Mouse (Mus musculus) E14TG2a.4 (cell line): ENCODE results near the gene Tspan5.

ENCODE experiments used
- CTCF ChIP-seq: conservative IDR thresholded peaks from 2 replicates; pipeline ENCODE4 v1.5.1; 2014; ENCODE audit warnings: low read length
- POU5F1 ChIP-seq: IDR thresholded peaks from 2 replicates; pipeline ENCODE4 v1.6.1; 2014; ENCODE audit warnings: low read length, borderline replicate concordance

DNA sequence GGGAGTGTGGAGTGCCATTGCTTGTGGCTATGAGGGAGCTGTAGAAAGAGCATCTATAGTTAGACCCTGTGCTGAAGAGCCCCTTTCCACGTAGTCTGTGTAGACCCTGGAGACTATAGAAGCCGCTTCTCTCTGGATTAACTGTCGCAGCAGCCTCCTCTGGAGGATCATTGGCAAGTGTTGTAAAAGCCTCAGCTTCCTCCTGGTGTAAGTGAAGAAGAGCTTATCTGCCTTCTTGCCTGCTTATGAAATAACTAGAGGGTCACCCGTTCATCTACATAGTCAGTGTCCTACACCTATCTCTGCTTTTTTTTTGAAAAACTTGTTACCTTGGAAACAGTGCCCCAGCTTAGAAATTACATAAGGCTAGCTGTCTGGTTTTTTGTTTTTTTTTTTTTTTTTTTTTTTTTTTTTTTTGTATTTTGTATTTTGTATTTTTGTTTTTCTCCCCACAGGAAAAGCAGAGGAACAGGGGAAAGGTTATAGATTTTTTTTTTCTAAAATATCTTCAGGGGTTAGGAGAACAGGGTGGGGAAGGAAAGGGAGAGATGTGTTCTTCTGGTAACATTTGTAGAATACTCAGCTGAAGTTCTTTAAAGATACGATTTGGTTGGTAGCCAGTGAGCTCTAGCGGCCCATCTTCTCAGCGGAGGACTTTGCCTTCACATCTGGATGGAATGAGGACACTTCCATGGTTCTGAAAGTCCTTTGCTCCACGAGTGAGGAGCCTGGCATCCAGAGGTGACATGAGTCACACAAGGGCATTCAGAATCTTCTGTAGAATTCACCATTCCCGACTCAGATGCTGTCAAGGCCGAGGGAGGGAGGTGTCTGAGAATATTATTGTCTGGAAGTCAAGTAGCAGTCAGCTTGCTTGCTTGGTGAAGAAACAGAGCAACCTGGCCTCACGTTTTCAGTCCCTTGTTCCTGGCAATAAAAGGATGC lies 62.4 kb downstream of the Tspan5 start:
- no peak for TF ChIP-seq CTCF
- no peak for TF ChIP-seq POU5F1
